In the genomic region with DNA sequence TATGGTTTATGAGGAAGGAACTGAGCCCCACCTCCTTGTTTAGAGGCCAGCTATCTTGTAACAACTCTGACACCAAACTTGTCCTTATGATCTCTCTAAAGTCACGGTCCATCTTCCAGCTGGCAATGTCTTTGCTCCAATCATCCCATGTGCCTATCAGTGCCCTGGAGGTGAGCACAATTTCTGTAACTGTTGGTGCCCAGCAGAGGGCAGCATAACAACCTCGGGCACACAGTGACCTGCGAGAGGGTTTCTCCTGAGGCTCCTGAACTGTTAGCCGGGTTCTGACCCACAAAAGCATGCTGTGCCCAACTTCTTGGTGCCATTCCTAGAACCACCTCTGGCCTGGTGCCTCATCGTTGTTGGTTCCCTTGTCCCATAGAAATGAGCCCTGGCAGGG, we compare ENCODE assay signal across 9 mouse cellular contexts.
DNase-seq lines count a peak whose midpoint lies in the region; ATAC-seq and TF ChIP-seq lines count a peak whose summit lies in the region.
"Had no signal": no experiment of that assay in that cellular context is flagged by ENCODE, and none has a peak within 500 bp of the region (broad histone marks: within the 10 kb centered on the region; RNA-seq: fewer than 3 reads in every experiment).

No protein-coding gene starts in this region.

- in situ Hi-C loops in Patski (cut with MboI; ENCODE audit: low pct_unique_long_range_greater_than_20kb) = no loop called here

- H3K9me3 ChIP-seq in hindbrain, embryonic 10.5 days = no peaks in the 10 kb centered on the region
- no peaks in the 10 kb centered on the region for H3K9me3 ChIP-seq in hindbrain, embryonic 14.5 days (ENCODE audit: control insufficient read depth, low read length)
- H3K9me3 ChIP-seq: embryonic facial prominence, embryonic 12.5 days had no signal

- POLR2A ChIA-PET in Patski (lab: Charles Lee) = no interaction called here

- no peak overlapping the region for H3K4me3 ChIP-seq in hindbrain, embryonic 10.5 days
- H3K4me3 ChIP-seq in hindbrain, embryonic 14.5 days (replicated peaks; ENCODE audit: low read length) = no peak overlapping the region
- H3K4me3 ChIP-seq in olfactory bulb, adult 2 months (ENCODE audit: insufficient read depth, low read depth, low read length) = no peak overlapping the region
- H3K4me3 ChIP-seq: embryonic facial prominence, embryonic 12.5 days had no signal

- no peaks in the 10 kb centered on the region for H3K27me3 ChIP-seq in hindbrain, embryonic 10.5 days (ENCODE audit: insufficient read depth, poor library complexity, severe bottlenecking)
- H3K27me3 ChIP-seq in hindbrain, embryonic 14.5 days (ENCODE audit: control insufficient read depth, insufficient read depth, low read length) = no peaks in the 10 kb centered on the region
- H3K27me3 ChIP-seq in Patski = no peaks in the 10 kb centered on the region
- H3K27me3 ChIP-seq: embryonic facial prominence, embryonic 12.5 days had no signal

- WGBS in hindbrain, embryonic 10.5 days = 39% methylated on average over 5 of the region's 5 CpGs
- 39% methylated on average over 5 of the region's 5 CpGs for WGBS in hindbrain, embryonic 14.5 days
- 16% methylated on average over 5 of the region's 5 CpGs for WGBS in olfactory bulb, adult 2 months

- no peaks in the 10 kb centered on the region for H3K4me1 ChIP-seq in hindbrain, embryonic 10.5 days (replicated peaks)
- no peaks in the 10 kb centered on the region for H3K4me1 ChIP-seq in hindbrain, embryonic 14.5 days (replicated peaks; ENCODE audit: control insufficient read depth, insufficient read depth, low read length)
- H3K4me1 ChIP-seq in olfactory bulb, adult 2 months (ENCODE audit: control insufficient read depth, insufficient read depth, low read length) = peaks cover 21% of the 10 kb centered on the region
- H3K4me1 ChIP-seq: embryonic facial prominence, embryonic 12.5 days had no signal

- TF ChIP-seq POLR2A in olfactory bulb, adult 2 months (IDR thresholded peaks at IDR 0.05; ENCODE audit: insufficient read depth, low read depth, low read length) = no peak

- H3K36me3 ChIP-seq in hindbrain, embryonic 10.5 days = no peaks in the 10 kb centered on the region
- H3K36me3 ChIP-seq in hindbrain, embryonic 14.5 days (replicated peaks; ENCODE audit: control insufficient read depth, insufficient read depth) = peaks cover 3% of the 10 kb centered on the region; the same call in 1 of the 2 replicates
- H3K36me3 ChIP-seq: embryonic facial prominence, embryonic 12.5 days had no signal

- ATAC-seq in hindbrain, embryonic 14.5 days (ENCODE audit: low FRiP score) = no peak
- ATAC-seq in Patski = no peak

- CTCF ChIA-PET in Patski (lab: Charles Lee) = no interaction called here

- H3K9ac ChIP-seq in hindbrain, embryonic 14.5 days = no peak overlapping the region
- H3K9ac ChIP-seq: embryonic facial prominence, embryonic 12.5 days had no signal

- H3K27ac ChIP-seq in hindbrain, embryonic 10.5 days = no peak overlapping the region
- no peak overlapping the region for H3K27ac ChIP-seq in hindbrain, embryonic 14.5 days
- H3K27ac ChIP-seq in olfactory bulb, adult 2 months (ENCODE audit: insufficient read depth, low read depth, low read length) = peak overlapping the region; percentile 58; the same call in 1 of the 2 replicates
- H3K27ac ChIP-seq: embryonic facial prominence, embryonic 12.5 days had no signal

- DNase-seq in hindbrain, embryonic 10.5 days (ENCODE audit: low spot score) = peak; percentile 23
- DNase-seq in hindbrain, embryonic 14.5 days (ENCODE audit: low spot score) = no peak
- DNase-seq in 416B (ENCODE audit: low read depth) (peak; percentile 41), Patski (ENCODE audit: low read depth, low spot score) (no peak)
- DNase-seq in cerebellum, postnatal 10 days = peak; percentile 62 to 65
- DNase-seq in kidney, postnatal 14 days = peak; percentile 21
- no peak for DNase-seq in right cerebral cortex, postnatal 25 days

- TF ChIP-seq CTCF in Patski (IDR thresholded peaks at IDR 0.05) = peak; percentile 55
- TF ChIP-seq CTCF in olfactory bulb, adult 2 months (IDR thresholded peaks at IDR 0.05; ENCODE audit: insufficient read depth, low read depth, low read length) = peak; percentile 66

- no peak overlapping the region for H3K4me2 ChIP-seq in hindbrain, embryonic 14.5 days (replicated peaks)
- H3K4me2 ChIP-seq: embryonic facial prominence, embryonic 12.5 days had no signal

Comparison
In these comparisons a context has a peak if more than half of its experiments do, and no peak if none do; other contexts are left out.
1. DNase-seq: peak in hindbrain, embryonic 10.5 days (single experiment), 416B (single experiment), cerebellum, postnatal 10 days (2 of 2) and kidney, postnatal 14 days (single experiment); none in hindbrain, embryonic 14.5 days (single experiment), Patski (single experiment) and right cerebral cortex, postnatal 25 days (single experiment).